Comparison of ENCODE assay signal across 27 mouse cellular contexts in the genomic region with DNA sequence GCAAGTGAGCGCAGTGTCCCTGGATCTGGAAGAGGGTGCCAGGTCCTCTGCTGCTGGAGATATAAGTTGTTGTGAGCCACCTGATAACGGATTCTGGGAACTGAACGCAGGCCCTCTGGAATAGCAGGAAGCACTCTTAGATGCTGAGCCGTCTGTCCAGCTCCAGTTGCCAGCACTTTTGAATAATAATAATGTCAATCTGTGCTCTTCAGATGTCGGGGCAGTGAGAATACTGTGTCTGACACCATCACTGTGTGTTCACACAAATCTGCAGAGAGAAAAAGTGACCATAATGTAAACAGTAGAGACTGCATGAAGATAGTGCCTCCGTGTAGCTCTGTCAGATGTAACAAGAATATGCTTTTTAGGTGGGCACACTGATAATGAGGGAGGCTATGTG. TPM values are rescaled to one million over a fixed set of nuclear protein-coding genes. Genes with fewer than 3 reads are reported as not detected.
DNase-seq lines count a peak whose midpoint lies in the region; ATAC-seq and TF ChIP-seq lines count a peak whose summit lies in the region.
"Had no signal": no experiment of that assay in that cellular context is flagged by ENCODE, and none has a peak within 500 bp of the region (broad histone marks: within the 10 kb centered on the region; RNA-seq: fewer than 3 reads in every experiment).

No protein-coding gene starts in this region.

- peak overlapping the region; percentile 45 for H3K27ac ChIP-seq in forebrain, embryonic 15.5 days (replicated peaks)
- H3K27ac ChIP-seq in forebrain, embryonic 11.5 days (ENCODE audit: low read depth, low read length), result no peak overlapping the region
- H3K27ac ChIP-seq in liver, postnatal 0 days (ENCODE audit: low read depth), result no peak overlapping the region
- H3K27ac ChIP-seq in gastrocnemius, adult 2 months, result no peak overlapping the region
- H3K27ac ChIP-seq: embryonic facial prominence, embryonic 12.5 days; embryonic facial prominence, embryonic 15.5 days; heart, adult 2 months; heart, embryonic 10.5 days; heart, embryonic 13.5 days; hindbrain, embryonic 14.5 days; hindbrain, postnatal 0 days had no signal

- no peak overlapping the region for H3K4me3 ChIP-seq in forebrain, embryonic 15.5 days
- no peak overlapping the region for H3K4me3 ChIP-seq in forebrain, embryonic 11.5 days (ENCODE audit: low read depth, low read length)
- no peak overlapping the region for H3K4me3 ChIP-seq in liver, postnatal 0 days (ENCODE audit: low read depth, low read length)
- H3K4me3 ChIP-seq in gastrocnemius, adult 2 months, result no peak overlapping the region
- H3K4me3 ChIP-seq: embryonic facial prominence, embryonic 12.5 days; embryonic facial prominence, embryonic 15.5 days; heart, adult 2 months; heart, embryonic 10.5 days; heart, embryonic 13.5 days had no signal

- H3K9ac ChIP-seq in forebrain, embryonic 15.5 days (replicated peaks), result no peak overlapping the region
- no peak overlapping the region for H3K9ac ChIP-seq in forebrain, embryonic 11.5 days (ENCODE audit: low read length)
- no peak overlapping the region for H3K9ac ChIP-seq in liver, postnatal 0 days (replicated peaks)
- H3K9ac ChIP-seq: embryonic facial prominence, embryonic 12.5 days; embryonic facial prominence, embryonic 15.5 days; heart, embryonic 13.5 days; hindbrain, embryonic 14.5 days had no signal

- H3K9me3 ChIP-seq in forebrain, embryonic 15.5 days, result no peaks in the 10 kb centered on the region
- no peaks in the 10 kb centered on the region for H3K9me3 ChIP-seq in forebrain, embryonic 11.5 days (ENCODE audit: control insufficient read depth, low read length)
- H3K9me3 ChIP-seq in liver, postnatal 0 days (ENCODE audit: low read length), result no peaks in the 10 kb centered on the region; the same call in 1 of the 2 replicates
- H3K9me3 ChIP-seq: embryonic facial prominence, embryonic 12.5 days; embryonic facial prominence, embryonic 15.5 days had no signal

- WGBS in forebrain, embryonic 15.5 days, result 59% methylated on average over 6 of the region's 6 CpGs
- WGBS in forebrain, embryonic 11.5 days, result 87% methylated on average over 6 of the region's 6 CpGs
- WGBS in liver, postnatal 0 days (ENCODE audit: insufficient replicate concordance), result 69% methylated on average over 6 of the region's 6 CpGs

- no peak for TF ChIP-seq CTCF in brain, embryonic 14.5 days (IDR thresholded peaks at IDR 0.05; ENCODE audit: borderline replicate concordance, extremely low read depth, insufficient read depth, insufficient read length)
- TF ChIP-seq CTCF in liver, postnatal 0 days (IDR thresholded peaks at IDR 0.05; ENCODE audit: low read depth), result no peak
- TF ChIP-seq CTCF in gastrocnemius, adult 2 months (IDR thresholded peaks at IDR 0.05), result no peak

- intact Hi-C loops in gastrocnemius, adult 2 months (cut with DNase I), result no loop called here

- TF ChIP-seq POLR2A in brain, embryonic 14.5 days (IDR thresholded peaks at IDR 0.05; ENCODE audit: borderline replicate concordance, extremely low read depth, insufficient read depth, insufficient read length, poor library complexity, severe bottlenecking), result no peak

- H3K4me2 ChIP-seq in forebrain, embryonic 15.5 days (replicated peaks), result no peak overlapping the region
- no peak overlapping the region for H3K4me2 ChIP-seq in forebrain, embryonic 11.5 days (ENCODE audit: low read depth, low read length, severe bottlenecking)
- no peak overlapping the region for H3K4me2 ChIP-seq in liver, postnatal 0 days (ENCODE audit: low read depth, low read length)
- H3K4me2 ChIP-seq: embryonic facial prominence, embryonic 12.5 days; embryonic facial prominence, embryonic 15.5 days; heart, embryonic 13.5 days; hindbrain, embryonic 14.5 days had no signal

- no peaks in the 10 kb centered on the region for H3K4me1 ChIP-seq in forebrain, embryonic 15.5 days
- no peaks in the 10 kb centered on the region for H3K4me1 ChIP-seq in forebrain, embryonic 11.5 days (replicated peaks; ENCODE audit: control insufficient read depth, insufficient read depth, low read length)
- no peaks in the 10 kb centered on the region for H3K4me1 ChIP-seq in liver, postnatal 0 days (ENCODE audit: insufficient read depth)
- H3K4me1 ChIP-seq: embryonic facial prominence, embryonic 12.5 days; embryonic facial prominence, embryonic 15.5 days; heart, embryonic 10.5 days; heart, embryonic 13.5 days had no signal

- no peaks in the 10 kb centered on the region for H3K36me3 ChIP-seq in forebrain, embryonic 15.5 days
- no peaks in the 10 kb centered on the region for H3K36me3 ChIP-seq in forebrain, embryonic 11.5 days (ENCODE audit: control insufficient read depth, insufficient read depth, low read length)
- no peaks in the 10 kb centered on the region for H3K36me3 ChIP-seq in liver, postnatal 0 days (replicated peaks; ENCODE audit: insufficient read depth, low read length)
- H3K36me3 ChIP-seq: embryonic facial prominence, embryonic 12.5 days; embryonic facial prominence, embryonic 15.5 days; heart, embryonic 13.5 days had no signal

- no peak for DNase-seq in forebrain, embryonic 11.5 days (ENCODE audit: low spot score)
- peak; percentile 59 for DNase-seq in brain, embryonic 14.5 days (ENCODE audit: low read depth)
- peak; percentile 12 for DNase-seq in brain, embryonic 18.5 days (ENCODE audit: low read depth, low spot score)
- DNase-seq in liver, postnatal 0 days, result no peak
- DNase-seq in gastrocnemius, adult 2 months, result no peak
- DNase-seq: adrenal gland, adult 2 months; adrenal gland, postnatal 14 days; cerebellum, adult 18-20 months; cerebellum, adult 9-10 months; gastrocnemius, postnatal 14 days; heart, adult 2 months; heart, postnatal 14 days; heart, postnatal 4 days; kidney, adult 18-20 months had no signal

- TF ChIP-seq EP300 in liver, postnatal 0 days (IDR thresholded peaks at IDR 0.05; ENCODE audit: low read depth), result no peak

- ATAC-seq in forebrain, embryonic 15.5 days (replicated peaks), result peak; percentile 58; the same call in 1 of the 2 replicates
- ATAC-seq in forebrain, embryonic 11.5 days (replicated peaks; ENCODE audit: low FRiP score), result no peak
- ATAC-seq in liver, postnatal 0 days, result no peak
- ATAC-seq: CD4-positive, CD25-positive, alpha-beta regulatory T cell, adult 4 months; hindbrain, postnatal 0 days; inflammation-experienced regulatory T-cells, adult 6 months; intestine, embryonic 16.5 days had no signal

- H3K27me3 ChIP-seq in forebrain, embryonic 15.5 days, result no peaks in the 10 kb centered on the region
- no peaks in the 10 kb centered on the region for H3K27me3 ChIP-seq in forebrain, embryonic 11.5 days (ENCODE audit: control insufficient read depth, insufficient read depth, low read length)
- no peaks in the 10 kb centered on the region for H3K27me3 ChIP-seq in liver, postnatal 0 days (ENCODE audit: insufficient read depth, low read length)
- H3K27me3 ChIP-seq: embryonic facial prominence, embryonic 12.5 days; embryonic facial prominence, embryonic 15.5 days; heart, embryonic 13.5 days had no signal

RNA-seq across cellular contexts. Expression of a gene that starts 38.9 kb away (rescaled TPM):
- polyA plus RNA-seq in forebrain, embryonic 15.5 days (2015; fragmentation: Nextera tagmentation; extraction: Ambion mirVana), result 11.6 and 12.8 TPM in 2 replicates
- polyA plus RNA-seq in forebrain, embryonic 11.5 days (2014; fragmentation: Nextera tagmentation; extraction: Ambion mirVana), result 0.72 and 0.88 TPM in 2 replicates
- polyA plus RNA-seq in brain, embryonic 14.5 days (2012; rRNA removed), result 4.8 and 8.0 TPM in 2 replicates
- 0.09 and 0.15 TPM in 2 replicates for polyA plus RNA-seq in liver, postnatal 0 days (2015; fragmentation: Nextera tagmentation; extraction: Ambion mirVana)
- total RNA-seq in gastrocnemius, adult 2 months (2021), result under 1 TPM; 0.61 to 0.75 TPM
- total RNA-seq: common myeloid progenitor, adult 5-6 weeks; MEL had no signal
- polyA plus RNA-seq: C2C12; inflammation-experienced regulatory T-cells, adult 6 months had no signal

Comparison
In these comparisons a context has a peak if more than half of its experiments do, and no peak if none do; other contexts are left out.
1. DNase-seq: peak in brain, embryonic 14.5 days (single experiment) and brain, embryonic 18.5 days (single experiment); none in forebrain, embryonic 11.5 days (single experiment), liver, postnatal 0 days (single experiment) and gastrocnemius, adult 2 months (single experiment).